Mouse (Mus musculus) midbrain, embryonic 13.5 days (tissue): ENCODE measurements around the gene Mapk11. TPM values are rescaled to one million over a fixed set of nuclear protein-coding genes. Genes with fewer than 3 reads are reported as not detected.

Experiments used
- ATAC-seq: fragments of 200-750 bp; cut with Nextera tagmentation; 2 replicates; pipeline ENCODE4 v1.8.0; 2017; ENCODE audit warnings: mild to moderate bottlenecking, moderate TSS enrichment, moderate library complexity
- H3K27ac ChIP-seq: fragments of 300-500 bp; sonication (generic); 2 replicates; pipeline ENCODE4 v1.5.1; 2015; ENCODE audit warnings: inconsistent platforms, mild to moderate bottlenecking, moderate library complexity
- H3K27me3 ChIP-seq: fragments of 300-500 bp; sonication (generic); 2 replicates; pipeline ENCODE4 v1.6.1; 2015; ENCODE audit warnings: mild to moderate bottlenecking, inconsistent platforms
- H3K36me3 ChIP-seq: fragments of 300-500 bp; sonication (generic); 2 replicates; pipeline ENCODE4 v1.6.1; 2015; ENCODE audit warnings: mild to moderate bottlenecking, inconsistent platforms
- H3K4me1 ChIP-seq: fragments of 300-500 bp; sonication (generic); replicated peaks from 2 replicates; pipeline ENCODE4 v1.6.1; 2015; ENCODE audit warnings: inconsistent platforms
- H3K4me2 ChIP-seq: fragments of 300-500 bp; sonication (generic); replicated peaks from 2 replicates; pipeline ENCODE4 v1.6.1; 2015; ENCODE audit warnings: moderate library complexity, mild to moderate bottlenecking, inconsistent platforms
- H3K4me3 ChIP-seq: fragments of 300-500 bp; sonication (generic); replicated peaks from 2 replicates; pipeline ENCODE4 v1.5.1; 2015; ENCODE audit warnings: mild to moderate bottlenecking, inconsistent platforms
- H3K9ac ChIP-seq: fragments of 300-500 bp; sonication (generic); replicated peaks from 2 replicates; pipeline ENCODE4 v1.6.1; 2015; ENCODE audit warnings: mild to moderate bottlenecking, inconsistent platforms
- H3K9me3 ChIP-seq: fragments of 300-500 bp; sonication (generic); 2 replicates; pipeline ENCODE4 v1.6.1; 2016; ENCODE audit warnings: mild to moderate bottlenecking, inconsistent platforms
- WGBS: fragments of 180-500 bp; shearing (Covaris S2); methylation state at CpG from one replicate; pipeline ENCODE4 v1.1.7; 2015; 5-methylcytosine and 5-hydroxymethylcytosine counted together
- polyA plus RNA-seq: library from polyadenylated mRNA; unstranded; fragments of >200 nt; fragmentation: Nextera tagmentation; extraction: Ambion mirVana; gene quantifications from 2 replicates; pipeline ENCODE4 v1.2.1, GENCODE M21; 2015

Mapk11 gene
- polyA plus RNA-seq, 1 experiment from 2014 or later, result 39.8 TPM

DNA sequence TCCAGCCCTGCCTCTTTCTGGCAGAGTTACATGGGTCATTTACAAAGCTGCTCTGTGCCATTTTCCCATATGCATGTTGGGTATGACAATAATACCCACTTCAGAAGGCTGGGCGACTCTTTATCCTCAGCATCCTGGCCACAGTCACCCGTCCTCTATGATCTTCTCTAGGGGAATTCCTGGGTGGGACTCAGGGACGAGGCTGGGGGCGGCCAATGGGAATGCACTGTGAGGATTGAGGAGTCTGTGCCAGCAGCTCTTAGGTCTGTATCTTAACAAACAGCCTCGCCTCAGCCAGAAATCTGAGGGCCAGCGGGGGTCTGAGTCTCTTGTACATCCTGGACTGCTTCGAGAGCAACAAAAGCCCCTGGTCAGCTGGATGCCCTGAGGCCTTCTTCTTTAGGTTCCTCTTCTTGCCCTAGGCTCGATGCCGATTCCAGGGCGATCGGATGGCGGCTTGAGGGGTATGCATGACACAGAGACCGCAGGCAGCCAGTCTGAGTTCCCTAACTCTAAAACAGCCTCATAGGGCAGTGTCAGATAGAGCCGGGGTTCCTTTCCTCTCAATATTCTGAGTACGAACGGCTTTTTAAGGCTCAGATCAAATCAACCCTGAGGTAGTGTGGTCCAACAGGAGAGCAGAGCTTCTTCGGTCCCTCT is 23.0 kb upstream of the Mapk11 start:
- no peak for ATAC-seq
- Histone ChIP-seq H3K36me3 (peaks cover 32% of the 10 kb centered on the region), H3K9ac (peak overlapping the region; percentile 82), H3K9me3 (no peaks in the 10 kb centered on the region), H3K4me3 (peak overlapping the region; percentile 58), H3K27me3 (no peaks in the 10 kb centered on the region), H3K4me1 (peaks cover 84% of the 10 kb centered on the region), H3K27ac (peak overlapping the region; percentile 85), H3K4me2 (peak overlapping the region; percentile 98)
- WGBS, result 31% methylated on average over 17 of the region's 17 CpGs

DNA sequence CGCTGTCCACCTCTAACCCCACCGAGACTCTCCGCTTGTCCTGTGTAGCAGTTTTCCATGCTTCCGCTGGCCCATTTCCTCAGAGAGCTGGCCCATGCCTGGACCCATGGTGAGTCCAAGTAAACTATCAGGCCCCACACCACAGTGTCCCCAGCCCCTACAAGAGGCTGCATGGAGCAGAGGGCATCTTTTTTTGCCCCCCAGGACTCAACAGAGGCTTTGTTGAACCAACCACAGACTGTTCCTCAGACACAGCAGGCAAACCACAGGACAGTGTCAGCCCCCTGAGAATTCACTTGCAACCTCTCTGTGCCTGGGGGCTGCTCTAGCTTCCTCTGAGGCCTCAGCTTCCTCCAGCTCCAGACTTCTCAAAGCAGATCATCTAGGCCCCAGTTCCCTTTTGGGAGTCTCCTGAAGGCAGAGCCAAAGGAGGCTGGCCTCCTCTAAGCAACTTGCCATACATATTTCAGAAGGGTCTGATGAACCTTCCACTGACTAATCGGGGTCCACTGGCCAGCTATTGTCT is 22.2 kb upstream of the Mapk11 start:
- Histone ChIP-seq H3K27me3 (no peaks in the 10 kb centered on the region), H3K4me3 (no peak overlapping the region), H3K4me1 (peaks cover 75% of the 10 kb centered on the region), H3K36me3 (peaks cover 40% of the 10 kb centered on the region), H3K9ac (peak overlapping the region; percentile 82; the same call in 1 of the 2 replicates), H3K9me3 (no peaks in the 10 kb centered on the region), H3K27ac (no peak overlapping the region; the same call in 1 of the 2 replicates), H3K4me2 (peak overlapping the region; percentile 98; the same call in 1 of the 2 replicates)
- WGBS, result 88% methylated on average over 5 of the region's 5 CpGs
- ATAC-seq, result no peak

DNA sequence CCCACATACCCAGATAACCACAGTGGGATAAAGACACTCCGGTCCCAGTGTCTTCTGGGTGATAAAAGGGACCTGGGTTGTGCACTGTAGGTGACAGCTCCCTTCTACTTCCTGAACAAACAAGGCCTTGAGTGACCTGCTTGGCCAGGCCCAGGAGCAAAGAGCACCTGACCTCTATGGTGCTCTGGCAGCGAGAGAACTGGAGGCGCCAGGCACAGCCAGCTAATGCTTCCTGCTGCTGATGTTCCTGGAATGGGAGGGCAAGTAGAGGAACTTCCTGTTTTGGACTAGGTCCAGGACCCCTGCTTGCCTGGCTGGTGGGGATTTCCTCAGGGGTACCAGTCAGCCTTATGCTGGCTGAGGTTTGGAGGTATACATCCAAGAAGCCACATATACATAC is 20.7 kb upstream of the Mapk11 start:
- H3K9ac ChIP-seq, result no peak overlapping the region; the same call in 1 of the 2 replicates
- H3K4me3 ChIP-seq, result no peak overlapping the region
- H3K4me1 ChIP-seq, result peaks cover 61% of the 10 kb centered on the region
- no peak overlapping the region; the same call in 1 of the 2 replicates for H3K27ac ChIP-seq
- 78% methylated on average over 3 of the region's 3 CpGs for WGBS
- ATAC-seq, result no peak
- peaks cover 55% of the 10 kb centered on the region for H3K36me3 ChIP-seq
- H3K9me3 ChIP-seq, result no peaks in the 10 kb centered on the region
- H3K27me3 ChIP-seq, result no peaks in the 10 kb centered on the region
- H3K4me2 ChIP-seq, result no peak overlapping the region

DNA sequence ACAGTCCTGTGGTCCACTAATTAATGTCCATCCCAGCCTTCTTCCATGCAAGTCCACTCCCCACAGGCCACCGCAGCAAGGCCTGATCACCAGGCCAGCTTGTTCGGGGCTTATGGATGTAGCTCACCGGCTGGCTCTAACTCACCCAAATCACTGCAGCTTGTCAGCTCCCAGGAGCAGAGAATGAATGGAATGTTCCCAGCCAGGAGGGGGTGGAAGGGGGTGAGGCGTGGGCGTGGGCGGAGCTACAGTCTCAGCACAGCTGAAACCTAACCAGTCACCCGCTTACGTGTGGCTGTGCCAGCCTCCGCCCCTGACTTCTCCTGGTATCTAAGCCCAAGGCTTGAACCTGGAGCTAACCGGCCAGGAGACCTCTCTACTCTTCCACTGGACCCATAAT is 20.0 kb upstream of the Mapk11 start:
- H3K27ac ChIP-seq, result peak overlapping the region; percentile 12
- peak overlapping the region; percentile 1; the same call in 1 of the 2 replicates for H3K4me2 ChIP-seq
- WGBS, result 7% methylated on average over 10 of the region's 10 CpGs
- H3K9me3 ChIP-seq, result no peaks in the 10 kb centered on the region
- no peak overlapping the region for H3K9ac ChIP-seq
- H3K36me3 ChIP-seq, result peaks cover 61% of the 10 kb centered on the region
- peaks cover 54% of the 10 kb centered on the region for H3K4me1 ChIP-seq
- no peaks in the 10 kb centered on the region for H3K27me3 ChIP-seq
- ATAC-seq, result peak; percentile 10; the same call in 1 of the 2 replicates
- H3K4me3 ChIP-seq, result no peak overlapping the region

DNA sequence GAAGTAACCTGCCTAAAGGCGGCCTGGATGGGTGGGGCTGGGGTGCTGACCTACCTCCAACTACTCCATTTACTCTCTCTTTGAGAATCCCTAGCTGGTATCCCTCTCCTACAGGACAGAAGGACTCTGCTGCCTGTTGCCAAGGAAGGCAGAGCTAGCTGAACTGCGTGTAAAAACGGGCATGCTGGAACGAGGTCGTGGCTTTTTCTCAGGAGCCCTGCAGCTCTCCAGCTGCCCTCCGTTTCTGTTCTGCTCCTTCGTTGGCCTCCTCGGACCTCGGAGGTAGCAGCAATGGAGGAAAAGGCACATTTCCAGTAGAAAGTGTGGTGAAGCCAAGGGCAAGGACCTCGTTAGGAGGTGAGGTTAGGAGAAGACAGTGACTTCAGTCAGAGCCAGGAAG is 19.5 kb upstream of the Mapk11 start:
- Histone ChIP-seq H3K27me3 (no peaks in the 10 kb centered on the region), H3K4me1 (peaks cover 49% of the 10 kb centered on the region), H3K9me3 (no peaks in the 10 kb centered on the region), H3K36me3 (peaks cover 66% of the 10 kb centered on the region), H3K9ac (no peak overlapping the region), H3K4me2 (no peak overlapping the region), H3K27ac (peak overlapping the region; percentile 12), H3K4me3 (no peak overlapping the region)
- 61% methylated on average over 10 of the region's 10 CpGs for WGBS
- no peak for ATAC-seq

DNA sequence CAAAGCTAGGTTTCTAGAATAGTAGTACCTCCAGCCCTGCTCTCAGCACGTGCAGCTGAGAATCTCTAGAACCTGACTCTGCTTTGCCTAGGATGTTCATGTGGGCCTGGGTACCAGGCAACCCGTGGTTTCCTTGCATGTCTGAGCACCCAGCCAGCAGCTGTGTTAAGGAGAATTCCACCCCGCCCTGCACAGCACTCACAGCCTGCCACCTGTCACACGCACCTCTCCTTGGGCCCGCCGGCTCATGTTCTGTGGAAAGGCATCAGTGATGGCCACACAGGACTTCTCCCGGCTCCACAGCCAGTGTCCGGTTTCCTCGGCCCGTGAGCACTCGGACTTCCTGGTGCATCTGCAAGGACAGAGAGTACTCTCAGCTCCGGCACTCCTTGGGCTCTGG is 16.1 kb upstream of the Mapk11 start:
- Histone ChIP-seq H3K4me2 (no peak overlapping the region), H3K4me1 (peaks cover 18% of the 10 kb centered on the region), H3K27me3 (no peaks in the 10 kb centered on the region), H3K27ac (no peak overlapping the region), H3K4me3 (no peak overlapping the region), H3K9me3 (no peaks in the 10 kb centered on the region), H3K36me3 (peaks cover 99% of the 10 kb centered on the region), H3K9ac (no peak overlapping the region)
- 97% methylated on average over 12 of the region's 12 CpGs for WGBS
- no peak for ATAC-seq

DNA sequence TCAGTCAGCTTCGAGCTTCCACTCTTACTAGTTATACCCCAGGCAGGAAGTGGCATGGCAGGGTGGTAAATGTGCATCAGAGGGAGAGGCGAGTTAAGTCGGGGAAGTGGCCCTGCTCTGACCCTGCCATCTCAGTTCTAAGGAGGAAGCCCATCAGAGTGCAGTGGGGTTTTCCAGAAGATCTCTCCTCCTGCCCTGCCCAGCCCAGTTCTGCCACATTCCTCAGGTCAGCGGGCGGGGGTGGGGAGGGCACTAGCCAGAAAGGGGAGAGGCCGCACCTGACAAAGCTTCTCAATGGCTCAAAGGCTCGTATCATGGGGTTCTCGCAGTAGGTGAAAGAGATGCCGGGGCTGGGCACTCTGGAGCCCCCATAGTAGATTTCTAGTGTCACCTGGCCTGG is 12.0 kb upstream of the Mapk11 start:
- no peak overlapping the region for H3K27ac ChIP-seq
- H3K4me2 ChIP-seq, result no peak overlapping the region
- no peak overlapping the region for H3K4me3 ChIP-seq
- no peak overlapping the region for H3K9ac ChIP-seq
- no peak for ATAC-seq
- H3K9me3 ChIP-seq, result no peaks in the 10 kb centered on the region
- H3K4me1 ChIP-seq, result no peaks in the 10 kb centered on the region
- 95% methylated on average over 9 of the region's 9 CpGs for WGBS
- H3K36me3 ChIP-seq, result peaks cover 100% of the 10 kb centered on the region
- no peaks in the 10 kb centered on the region for H3K27me3 ChIP-seq

DNA sequence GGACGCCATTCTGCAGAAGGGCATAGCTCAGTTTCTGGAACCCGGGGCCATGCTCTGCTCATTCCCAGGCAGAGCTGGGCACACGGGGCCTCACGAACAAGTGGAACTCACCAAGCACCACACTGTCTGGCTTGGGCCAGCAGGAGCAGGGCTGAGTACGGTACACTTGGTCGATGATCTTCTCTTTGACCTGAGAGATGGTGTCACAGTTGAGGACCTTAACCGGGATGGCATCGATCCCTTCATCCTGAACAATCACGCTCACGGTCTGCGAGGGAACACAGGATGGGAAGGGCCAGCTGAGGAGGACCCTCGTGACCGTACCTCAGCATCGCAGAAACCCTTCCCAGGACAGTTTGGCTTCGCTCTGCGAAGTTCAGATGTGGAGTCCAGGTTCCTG is 9.1 kb upstream of the Mapk11 start:
- no peaks in the 10 kb centered on the region for H3K27me3 ChIP-seq
- no peak overlapping the region for H3K9ac ChIP-seq
- no peak overlapping the region for H3K27ac ChIP-seq
- WGBS, result 94% methylated on average over 16 of the region's 16 CpGs
- H3K4me1 ChIP-seq, result no peaks in the 10 kb centered on the region
- no peak; the same call in 1 of the 2 replicates for ATAC-seq
- peaks cover 100% of the 10 kb centered on the region for H3K36me3 ChIP-seq
- no peak overlapping the region for H3K4me2 ChIP-seq
- no peak overlapping the region for H3K4me3 ChIP-seq
- no peaks in the 10 kb centered on the region for H3K9me3 ChIP-seq

DNA sequence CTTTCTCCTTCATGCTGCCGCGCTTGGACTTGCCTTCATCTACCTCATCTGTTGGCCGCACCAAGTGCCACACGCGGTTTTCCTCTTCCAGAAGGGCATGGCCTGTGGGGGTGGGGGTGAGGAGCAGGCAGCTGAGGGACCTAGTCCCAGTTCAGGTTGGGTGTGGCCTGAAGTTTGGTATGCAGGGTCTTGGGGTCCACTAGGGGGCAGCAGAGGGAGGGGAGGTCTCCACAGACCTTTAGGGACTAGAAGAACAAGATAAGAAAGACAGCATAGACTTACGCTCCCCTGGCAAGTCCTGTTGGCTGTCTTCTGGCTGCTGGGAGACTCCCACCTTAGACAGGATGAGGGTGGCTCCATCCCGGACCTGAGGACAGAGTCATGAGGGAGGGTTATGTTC is 8.5 kb upstream of the Mapk11 start:
- no peak overlapping the region for H3K27ac ChIP-seq
- H3K9ac ChIP-seq, result no peak overlapping the region
- 70% methylated on average over 7 of the region's 7 CpGs for WGBS
- no peaks in the 10 kb centered on the region for H3K9me3 ChIP-seq
- H3K4me2 ChIP-seq, result no peak overlapping the region
- H3K4me1 ChIP-seq, result peaks cover under 1% of the 10 kb centered on the region; the same call in 1 of the 2 replicates
- peak; percentile 49; the same call in 1 of the 2 replicates for ATAC-seq
- no peaks in the 10 kb centered on the region for H3K27me3 ChIP-seq
- H3K4me3 ChIP-seq, result no peak overlapping the region
- peaks cover 96% of the 10 kb centered on the region for H3K36me3 ChIP-seq

DNA sequence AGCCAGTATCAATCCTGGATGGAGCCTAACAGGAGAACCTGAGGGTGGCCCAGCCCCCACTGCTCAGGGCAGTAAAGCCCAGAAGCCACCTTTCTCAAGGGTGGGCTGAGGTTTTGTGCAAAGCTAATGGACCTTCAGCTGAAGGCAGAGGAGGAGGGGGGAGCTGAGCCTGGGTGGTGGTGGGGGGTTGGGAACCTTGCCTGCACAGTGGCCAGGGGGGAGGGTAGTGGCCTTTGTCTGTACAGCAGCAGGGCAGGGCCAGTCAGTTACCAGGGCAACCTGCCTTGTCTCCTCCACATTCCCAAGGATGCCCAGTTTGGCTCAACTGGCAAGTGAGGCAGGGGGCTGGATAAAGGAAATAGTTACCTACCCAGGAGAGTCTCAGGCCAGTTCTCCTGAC is 2.9 kb upstream of the Mapk11 start:
- peak overlapping the region; percentile 1; the same call in 1 of the 2 replicates for H3K9ac ChIP-seq
- H3K4me1 ChIP-seq, result peaks cover 34% of the 10 kb centered on the region
- H3K9me3 ChIP-seq, result no peaks in the 10 kb centered on the region
- H3K36me3 ChIP-seq, result peaks cover 40% of the 10 kb centered on the region
- no peaks in the 10 kb centered on the region for H3K27me3 ChIP-seq
- H3K4me3 ChIP-seq, result no peak overlapping the region
- H3K27ac ChIP-seq, result peak overlapping the region; percentile 70
- peak; percentile 53 for ATAC-seq
- H3K4me2 ChIP-seq, result 0 out of 2 replicates have a peak overlapping the region, but pooled peaks have one; percentile 9

DNA sequence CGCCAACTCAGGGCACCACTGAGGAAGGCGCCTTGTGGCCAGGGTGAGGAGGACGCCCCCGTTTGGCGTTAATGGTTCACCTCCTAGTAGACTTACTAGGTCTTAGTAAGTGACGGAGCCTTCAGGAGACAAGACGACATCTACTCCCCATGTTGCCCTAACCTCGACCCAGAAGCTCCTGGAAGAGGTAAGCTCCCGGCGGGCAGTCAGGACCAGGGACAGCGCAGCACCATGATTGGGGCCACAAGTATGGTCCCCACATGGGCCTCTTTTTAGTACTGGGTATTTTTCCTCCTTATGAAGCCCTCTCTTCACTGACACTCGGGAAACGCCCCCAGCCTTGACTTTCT is 588 bp upstream of the Mapk11 start:
- Histone ChIP-seq H3K9ac (peak overlapping the region; percentile 94), H3K27ac (peak overlapping the region; percentile 92), H3K27me3 (0 out of 2 replicates have a peak, but pooled peaks cover 5% of the 10 kb centered on the region), H3K9me3 (no peaks in the 10 kb centered on the region), H3K4me1 (peaks cover 52% of the 10 kb centered on the region), H3K4me3 (peak overlapping the region; percentile 78), H3K4me2 (peak overlapping the region; percentile 81), H3K36me3 (peaks cover 28% of the 10 kb centered on the region)
- no peak for ATAC-seq
- WGBS, result 4% methylated on average over 13 of the region's 13 CpGs

DNA sequence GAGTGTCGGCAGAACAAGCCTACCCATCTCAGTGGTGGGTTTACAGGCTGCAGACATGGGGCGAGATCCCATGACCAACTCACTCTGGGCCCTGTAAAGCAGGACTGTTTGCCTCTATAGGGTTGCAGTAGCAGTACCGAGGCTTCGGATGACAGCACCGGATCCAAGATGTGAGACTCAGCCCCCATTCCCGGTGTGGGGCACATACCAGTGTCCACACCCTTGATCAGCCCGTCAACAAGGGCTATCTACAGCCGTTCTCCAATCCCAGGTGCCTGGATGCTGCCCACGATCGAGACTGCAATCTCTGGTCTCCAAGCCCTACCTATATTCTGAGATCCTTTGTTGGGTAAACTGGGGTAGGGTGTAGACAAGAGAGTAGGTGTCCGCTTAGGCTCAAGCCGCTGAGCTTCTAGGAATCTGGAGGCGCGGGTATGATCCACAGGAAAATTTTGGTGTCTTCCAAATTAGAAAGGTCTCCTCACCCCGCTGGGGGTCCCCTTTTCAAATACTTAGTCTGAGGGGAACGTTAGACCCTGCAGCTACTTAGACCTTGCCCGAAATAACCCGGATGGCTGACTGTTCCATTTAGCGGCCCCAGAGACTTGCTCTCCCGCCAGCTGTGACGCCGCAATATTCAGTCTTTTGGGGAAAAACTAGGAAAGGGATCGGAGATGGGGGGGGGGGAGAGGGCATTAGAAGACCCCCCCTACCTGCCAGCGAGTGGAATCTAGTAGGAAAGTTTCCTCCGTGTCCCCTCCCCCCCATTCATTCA is 745 bp downstream of the Mapk11 start:
- 3% methylated on average over 25 of the region's 25 CpGs for WGBS

More for the DNA sequence above, 745 bp downstream of the Mapk11 start:
- H3K9ac ChIP-seq, result peak overlapping the region; percentile 94
- H3K4me2 ChIP-seq, result peak overlapping the region; percentile 81
- H3K27me3 ChIP-seq, result 0 out of 2 replicates have a peak, but pooled peaks cover 5% of the 10 kb centered on the region
- no peaks in the 10 kb centered on the region for H3K9me3 ChIP-seq
- peak overlapping the region; percentile 92 for H3K27ac ChIP-seq
- peak overlapping the region; percentile 78 for H3K4me3 ChIP-seq
- peaks cover 28% of the 10 kb centered on the region for H3K36me3 ChIP-seq
- ATAC-seq, result peak; percentile 7; the same call in 1 of the 2 replicates
- H3K4me1 ChIP-seq, result peaks cover 52% of the 10 kb centered on the region
